Mouse (Mus musculus) G1E-ER4 (cell line): Measurements from ENCODE around the gene Gif. TPM values are rescaled to one million over a fixed set of nuclear protein-coding genes. Genes with fewer than 3 reads are reported as not detected.

ENCODE experiments used
- GATA1 ChIP-seq: IDR thresholded peaks from one replicate; pipeline ENCODE4 v1.8.0; 2012; ENCODE audit warnings: low read length, inconsistent platforms
- polyA plus RNA-seq: library from polyadenylated mRNA; stranded (reverse); fragments of >175 nt; gene quantifications from 2 replicates; pipeline ENCODE4 v1.2.3, GENCODE M21; 2012

Gene Gif
- polyA plus RNA-seq, 1 experiment, result not detected

DNA sequence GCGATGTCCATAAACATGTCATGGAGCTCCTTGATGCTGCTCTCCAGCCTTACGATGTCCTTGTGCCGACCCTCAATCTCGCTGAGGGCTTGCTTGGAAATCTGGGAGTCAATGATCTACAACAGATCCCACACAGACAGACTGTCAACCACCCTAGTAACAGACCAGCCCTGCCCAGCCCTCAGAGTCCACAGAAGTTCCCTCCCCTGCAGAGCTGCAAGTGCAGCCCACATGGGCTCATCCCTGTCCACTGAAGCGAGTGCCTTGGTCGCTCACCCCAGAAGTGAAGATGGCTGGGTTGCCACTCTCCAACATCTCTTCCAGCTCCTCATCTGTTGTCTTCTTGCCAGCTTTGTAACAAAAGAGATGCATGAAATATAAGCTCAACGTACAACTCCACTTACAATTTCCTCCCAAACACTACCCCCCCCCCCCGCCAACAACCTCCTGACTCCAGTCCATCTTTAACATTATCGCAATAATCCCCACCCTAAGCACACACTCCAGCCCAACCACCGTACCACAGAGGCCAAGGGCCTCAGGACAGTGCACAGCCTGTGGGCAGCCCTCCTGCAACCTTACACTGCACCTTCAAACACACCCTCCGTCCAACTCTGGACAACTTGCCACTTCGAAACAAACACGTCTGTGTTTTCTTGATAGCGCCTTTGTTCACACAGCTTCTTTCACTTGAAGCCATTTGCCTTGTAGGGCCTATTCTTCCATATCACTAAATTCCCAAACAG is 38.2 kb downstream of the Gif start:
- no peak for TF ChIP-seq GATA1

DNA sequence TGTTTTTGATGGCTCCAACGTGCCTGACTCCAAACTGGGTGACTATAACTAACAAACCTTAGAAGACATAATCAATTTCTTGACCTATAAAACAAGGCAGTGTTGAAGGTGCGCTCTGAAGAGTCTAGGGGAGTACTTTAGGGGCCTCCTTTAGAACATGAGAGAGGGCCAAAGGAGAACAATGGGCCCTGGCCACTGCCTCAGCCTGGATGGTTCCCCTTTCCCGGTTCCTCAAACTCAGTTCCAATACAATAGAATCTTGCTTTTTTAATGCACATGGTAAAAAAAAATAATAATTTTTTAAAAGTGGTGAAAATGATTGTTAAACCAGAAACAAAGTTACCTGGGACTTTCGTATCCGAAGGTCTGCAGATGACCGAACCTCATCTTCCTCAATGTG is 40.5 kb downstream of the Gif start:
- TF ChIP-seq GATA1, result no peak

DNA sequence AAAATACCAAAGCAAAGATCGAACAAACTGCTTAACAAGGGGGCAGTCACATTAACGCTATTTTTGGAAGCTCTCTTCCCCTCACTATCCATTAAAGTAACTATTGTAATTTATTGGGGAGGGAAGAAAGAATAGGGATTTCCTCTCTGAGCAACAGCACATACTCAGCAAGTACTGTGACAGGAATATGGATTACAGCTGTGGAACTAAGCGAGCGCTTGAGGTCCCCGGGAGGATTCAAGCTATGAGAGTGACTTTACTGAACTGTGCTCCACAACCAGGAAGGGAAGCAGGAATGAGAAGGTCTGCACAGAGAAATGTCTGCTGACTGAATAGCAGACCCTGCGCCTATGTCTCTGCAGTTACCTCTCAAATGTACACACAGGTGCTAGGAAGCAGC is 41.5 kb downstream of the Gif start:
- TF ChIP-seq GATA1, result no peak

DNA sequence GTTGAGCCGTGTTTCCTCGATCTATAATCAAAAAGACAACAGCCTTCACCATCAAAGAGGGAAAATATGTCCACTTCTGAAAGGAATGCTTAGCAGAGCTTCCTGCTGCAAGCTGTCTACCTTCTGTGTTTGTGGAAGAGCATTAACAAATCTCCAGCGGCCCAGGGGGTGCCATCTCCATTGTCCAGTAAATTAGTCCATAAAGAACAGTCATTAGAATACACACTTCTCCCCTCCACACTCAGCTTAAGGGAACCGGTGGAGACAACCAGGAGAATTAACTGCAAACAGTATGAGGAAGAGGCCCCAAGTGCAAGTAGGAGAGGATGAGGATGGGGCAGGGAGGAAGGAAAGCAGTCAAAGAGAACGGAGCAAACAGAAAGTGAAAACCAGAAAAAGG is 44.5 kb downstream of the Gif start:
- no peak for TF ChIP-seq GATA1

DNA sequence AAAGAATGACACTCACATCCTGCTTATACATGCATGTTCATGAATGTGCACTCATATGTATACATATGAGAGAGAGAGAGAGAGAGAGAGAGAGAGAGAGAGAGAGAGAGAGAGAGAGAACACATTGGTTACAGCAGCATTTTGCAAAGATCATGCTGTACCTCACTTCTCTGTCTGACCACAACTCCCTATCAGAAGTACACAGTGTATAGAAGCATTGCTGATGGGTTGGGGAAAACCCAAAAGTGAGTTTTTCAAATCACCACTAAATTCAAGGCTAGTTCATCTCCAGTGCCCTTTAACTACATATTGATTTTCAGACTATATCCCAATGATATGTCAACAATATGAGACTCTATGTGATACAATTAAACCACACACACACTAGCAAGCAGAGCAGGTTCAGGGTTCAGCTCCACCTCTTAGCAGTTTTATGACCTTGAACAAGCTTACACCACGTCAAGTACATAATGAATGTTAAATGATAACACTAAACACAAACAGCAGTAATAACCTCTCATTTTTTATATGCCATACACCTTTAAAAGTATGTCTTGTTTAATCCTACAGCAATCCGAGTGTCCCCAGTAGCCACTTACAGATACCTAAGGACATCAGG is 46.5 kb downstream of the Gif start:
- no peak for TF ChIP-seq GATA1

DNA sequence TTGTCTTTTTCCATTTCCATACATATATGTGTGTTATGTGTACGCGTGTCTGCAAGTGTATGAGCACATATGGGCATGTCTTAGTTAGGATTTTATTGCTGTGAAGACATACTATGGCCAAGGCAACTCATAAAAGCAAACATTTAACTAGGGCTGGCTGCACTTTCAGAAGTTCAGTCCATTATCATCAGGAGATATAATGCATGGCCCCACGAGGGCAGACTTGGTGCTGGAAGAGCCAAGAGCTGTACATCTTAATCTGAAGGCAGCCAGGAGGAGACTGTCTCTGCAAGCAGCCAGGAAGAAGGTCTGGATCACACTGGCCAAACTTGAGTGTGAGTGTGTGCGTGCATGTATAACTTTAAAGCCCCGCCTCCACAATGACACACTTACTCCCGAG is 47.1 kb downstream of the Gif start:
- TF ChIP-seq GATA1, result no peak

DNA sequence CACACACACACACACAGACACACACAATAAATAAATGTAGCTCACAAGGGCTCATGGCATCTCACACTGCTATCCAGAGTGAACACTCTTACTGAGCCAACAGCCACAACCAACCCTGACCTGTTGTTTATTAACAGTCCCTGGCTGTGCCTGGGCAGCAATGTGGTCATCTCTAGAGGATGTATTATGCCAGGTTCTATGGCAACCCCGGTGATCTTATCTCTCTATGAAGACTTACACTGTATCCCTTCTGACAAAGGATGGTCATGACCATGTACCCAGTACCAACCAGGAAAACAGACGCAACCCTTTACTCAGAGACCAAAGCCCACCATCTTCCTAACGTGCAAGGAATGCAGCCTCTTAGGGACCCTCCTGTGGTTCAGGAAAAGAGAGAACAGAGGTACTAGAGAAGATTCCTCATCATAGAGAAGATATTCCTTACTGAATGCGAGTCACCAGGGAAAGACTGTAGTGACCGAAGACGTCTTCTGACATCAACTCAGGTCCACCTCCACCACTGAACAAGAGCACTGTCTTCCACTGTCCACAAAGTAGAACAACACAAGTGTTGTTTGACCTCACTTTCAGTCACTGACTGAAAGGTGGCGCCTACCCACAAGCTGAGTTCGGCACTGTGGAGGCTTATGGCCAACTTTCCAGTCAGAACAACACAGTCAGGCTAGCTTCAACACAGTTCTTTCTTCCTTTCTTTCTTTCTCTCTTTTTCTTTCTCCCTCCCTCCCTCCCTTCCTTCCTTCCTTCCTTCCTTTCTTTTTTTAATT is 53.4 kb downstream of the Gif start:
- TF ChIP-seq GATA1, result no peak

DNA sequence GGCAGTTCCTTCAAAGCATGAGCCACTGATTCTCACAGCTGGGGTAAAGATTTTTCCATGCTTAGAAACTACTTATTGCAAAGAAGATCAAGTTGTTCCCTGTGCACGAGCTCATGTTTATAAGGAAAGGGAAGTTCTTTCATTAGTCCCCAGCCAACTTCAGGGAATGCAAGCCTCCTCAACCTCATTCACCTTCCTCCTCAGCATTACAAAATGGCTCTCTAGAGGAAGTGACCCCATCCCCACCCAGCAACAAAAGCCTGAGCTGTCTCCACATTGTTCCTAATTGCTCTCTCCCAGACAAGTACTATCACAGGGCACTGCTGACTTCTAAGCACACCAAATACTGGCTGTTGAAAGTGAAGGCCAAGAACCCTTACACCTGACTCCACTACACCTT is 57.1 kb downstream of the Gif start:
- no peak for TF ChIP-seq GATA1

DNA sequence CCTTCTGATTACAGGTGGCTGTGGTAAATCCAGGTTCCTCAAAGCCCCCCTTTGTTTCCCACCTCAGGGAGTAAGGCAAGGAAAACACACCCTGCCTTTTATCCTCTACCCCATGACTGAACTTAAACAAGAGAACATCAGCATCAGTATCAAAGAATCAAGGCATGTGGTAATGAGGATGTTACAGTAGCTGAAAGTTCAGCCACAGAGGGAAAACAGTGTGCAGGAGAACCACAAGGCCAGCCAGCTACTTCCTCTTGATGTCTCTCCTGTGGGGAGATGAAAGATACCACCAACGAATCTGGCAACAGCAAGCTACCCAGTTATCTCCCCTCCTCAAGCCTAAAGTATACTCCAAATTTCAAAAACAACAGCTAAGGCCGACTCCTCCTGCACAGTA is 59.9 kb downstream of the Gif start:
- TF ChIP-seq GATA1, result no peak

DNA sequence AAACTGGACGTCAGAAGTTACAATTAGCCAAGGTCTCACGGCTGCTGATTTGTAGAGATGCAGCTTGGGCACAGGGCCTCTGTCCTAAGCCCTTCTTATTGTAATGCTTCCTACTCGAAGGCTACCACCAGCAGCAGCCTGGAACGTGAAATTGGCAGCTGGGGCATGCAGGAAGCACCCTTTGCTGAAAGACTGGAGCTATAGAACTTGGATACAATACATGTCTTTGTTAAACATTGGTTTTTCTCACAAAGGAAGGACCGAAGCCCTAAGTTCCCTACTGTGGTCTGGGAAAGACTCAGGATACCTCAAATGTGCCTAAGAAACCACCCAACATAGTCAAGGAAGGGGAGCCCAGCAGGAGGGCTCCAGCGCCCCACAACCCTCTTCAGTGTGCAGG is 60.5 kb downstream of the Gif start:
- no peak for TF ChIP-seq GATA1

DNA sequence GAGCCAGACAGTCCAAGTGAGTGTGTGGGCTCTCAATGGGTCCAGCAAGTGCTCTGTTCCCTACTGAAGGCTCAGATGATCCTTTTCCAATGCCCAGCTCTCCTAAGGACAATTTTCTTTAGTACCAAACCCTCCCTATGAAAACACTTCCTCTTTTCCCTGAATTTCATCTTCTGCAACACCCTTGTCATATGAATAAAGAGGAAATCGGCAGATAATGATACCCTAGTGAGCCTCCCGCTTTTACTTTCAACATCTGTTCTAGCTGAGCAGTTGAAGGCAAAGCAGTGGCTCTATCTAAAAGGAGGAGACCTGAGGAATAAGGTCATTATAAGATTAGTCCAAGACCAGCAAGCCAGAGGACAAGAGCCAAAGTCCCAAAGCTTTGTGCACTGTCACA is 61.1 kb downstream of the Gif start:
- no peak for TF ChIP-seq GATA1

DNA sequence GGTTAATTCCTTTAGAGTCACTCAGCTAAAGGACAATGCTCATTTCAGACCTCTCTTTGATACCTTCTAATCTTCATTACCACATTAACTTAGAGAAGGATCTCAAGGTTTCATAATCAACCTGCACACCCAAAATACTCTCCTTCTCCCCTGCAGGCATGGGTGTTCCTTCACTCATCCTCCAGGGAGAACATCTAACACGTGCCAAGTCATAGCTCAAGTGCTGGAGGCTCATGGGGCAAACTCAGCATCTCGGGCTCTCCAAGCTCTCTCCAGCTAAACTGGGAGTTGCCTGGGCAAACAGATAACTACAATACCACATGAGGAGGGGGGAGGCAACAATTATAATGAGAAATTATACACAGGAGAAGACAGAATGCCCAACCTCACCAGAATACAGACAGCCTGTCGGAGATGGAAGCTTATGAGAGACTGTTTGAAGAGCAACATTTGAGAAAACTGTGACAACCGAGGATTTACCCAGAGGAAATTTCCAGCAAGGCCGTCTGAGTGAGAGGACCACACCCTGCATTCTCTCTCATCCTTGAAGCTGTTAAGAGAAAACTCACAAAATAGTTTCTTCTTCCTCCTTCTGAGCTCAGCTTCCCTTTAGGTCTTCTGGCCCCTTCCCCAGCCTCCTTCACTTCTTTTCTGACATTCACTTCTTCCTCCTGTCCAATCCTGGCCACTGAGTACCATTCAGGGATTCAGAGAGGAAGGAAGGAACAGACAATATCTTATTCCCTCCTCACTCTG is 62.8 kb downstream of the Gif start:
- no peak for TF ChIP-seq GATA1

DNA sequence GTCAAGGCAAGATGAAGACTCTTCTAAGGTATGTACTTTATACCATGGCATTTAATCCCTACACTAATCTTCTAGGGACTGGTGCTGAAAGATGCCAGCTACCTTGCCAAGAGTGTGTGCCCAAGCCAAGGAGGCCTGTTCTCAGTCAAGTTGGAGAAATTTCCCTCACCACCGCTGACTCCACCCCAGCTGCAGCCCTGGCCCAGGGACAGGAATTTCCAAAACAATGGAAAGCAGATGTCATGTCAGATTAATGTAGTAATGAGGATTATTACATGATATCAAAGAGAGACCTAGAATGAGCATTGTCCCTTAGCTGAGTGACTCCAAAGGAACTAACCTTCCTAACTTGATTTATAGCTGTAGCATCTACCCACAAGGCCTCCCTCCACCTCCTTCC is 63.5 kb downstream of the Gif start:
- TF ChIP-seq GATA1, result no peak

DNA sequence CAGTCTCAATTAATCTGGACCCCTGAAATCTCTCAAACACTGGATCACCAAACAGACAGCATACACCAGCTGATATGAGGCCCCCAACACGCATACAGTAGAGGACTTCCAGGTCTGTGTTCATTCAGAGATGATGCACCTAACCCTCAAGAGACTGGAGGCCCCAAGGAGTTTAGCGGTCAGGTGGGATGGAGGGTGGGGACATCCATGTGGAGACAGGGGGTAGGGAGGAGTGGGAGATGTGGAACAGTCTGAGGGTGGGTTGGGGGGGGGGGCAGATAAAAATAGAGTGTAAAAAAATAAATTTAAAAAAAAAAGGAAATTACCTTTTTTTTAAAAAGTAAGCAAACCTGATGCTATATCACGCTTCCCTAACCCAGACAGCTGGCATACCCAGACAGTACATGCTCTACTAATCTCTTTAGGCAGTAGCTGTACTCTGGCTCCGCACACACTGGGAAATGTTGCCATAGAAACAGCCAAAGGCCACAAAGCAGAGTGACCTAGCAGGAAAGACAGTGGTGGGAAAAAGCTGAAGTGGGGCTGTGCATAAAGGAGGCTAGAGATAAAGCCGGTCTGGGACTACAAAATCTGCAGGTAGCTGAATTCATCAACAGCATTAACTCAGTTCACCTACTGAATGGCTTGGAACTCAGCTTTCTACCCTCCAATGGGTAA is 64.5 kb downstream of the Gif start:
- TF ChIP-seq GATA1, result no peak

Other genes starting within 250 kb of the Gif start
- not detected in 2 replicates for gene Ms4a6b, start 231.0 kb upstream of the Gif start, polyA plus RNA-seq
- not detected in 2 replicates for gene Ms4a4d, start 210.8 kb upstream of the Gif start, polyA plus RNA-seq
- not detected in 2 replicates for gene Ms4a6d, start 142.7 kb upstream of the Gif start, polyA plus RNA-seq
- not detected in 2 replicates for gene Ms4a2, start 123.8 kb upstream of the Gif start, polyA plus RNA-seq
- not detected in 2 replicates for gene Ms4a3, start 106.7 kb upstream of the Gif start, polyA plus RNA-seq
- gene Oosp2, start 87.0 kb upstream of the Gif start, polyA plus RNA-seq, result not detected in 2 replicates
- not detected in 2 replicates for gene Oosp1, start 56.4 kb upstream of the Gif start, polyA plus RNA-seq
- not detected in 2 replicates for gene Oosp3, start 50.5 kb upstream of the Gif start, polyA plus RNA-seq
- gene Mrpl16, start 22.8 kb downstream of the Gif start, polyA plus RNA-seq, result 9.2 and 27.7 TPM in 2 replicates
- gene Stx3, start 71.8 kb downstream of the Gif start, polyA plus RNA-seq, result not detected in 2 replicates
- gene Olfr1417, start 91.7 kb downstream of the Gif start, polyA plus RNA-seq, result not detected in 2 replicates
- gene Olfr1418, start 113.5 kb downstream of the Gif start, polyA plus RNA-seq, result not detected in 2 replicates
- gene Olfr1419, start 127.6 kb downstream of the Gif start, polyA plus RNA-seq, result not detected in 2 replicates
- gene Olfr1420, start 139.0 kb downstream of the Gif start, polyA plus RNA-seq, result not detected in 2 replicates
- gene Patl1, start 164.8 kb downstream of the Gif start, polyA plus RNA-seq, result 10.3 and 19.4 TPM in 2 replicates
- 9.9 and 12.0 TPM in 2 replicates for gene Osbp, start 218.4 kb downstream of the Gif start, polyA plus RNA-seq